Mouse (Mus musculus): ENCODE results near the gene Notch1. TPM values are rescaled to one million over a fixed set of nuclear protein-coding genes. Genes with fewer than 3 reads are reported as not detected.
A peak's percentile ranks its signal among the peaks of the same experiment; 100 is the strongest.

The Notch1 gene
- polyA plus RNA-seq, 1 experiment from 2014 or later: 48.2 TPM

DNA sequence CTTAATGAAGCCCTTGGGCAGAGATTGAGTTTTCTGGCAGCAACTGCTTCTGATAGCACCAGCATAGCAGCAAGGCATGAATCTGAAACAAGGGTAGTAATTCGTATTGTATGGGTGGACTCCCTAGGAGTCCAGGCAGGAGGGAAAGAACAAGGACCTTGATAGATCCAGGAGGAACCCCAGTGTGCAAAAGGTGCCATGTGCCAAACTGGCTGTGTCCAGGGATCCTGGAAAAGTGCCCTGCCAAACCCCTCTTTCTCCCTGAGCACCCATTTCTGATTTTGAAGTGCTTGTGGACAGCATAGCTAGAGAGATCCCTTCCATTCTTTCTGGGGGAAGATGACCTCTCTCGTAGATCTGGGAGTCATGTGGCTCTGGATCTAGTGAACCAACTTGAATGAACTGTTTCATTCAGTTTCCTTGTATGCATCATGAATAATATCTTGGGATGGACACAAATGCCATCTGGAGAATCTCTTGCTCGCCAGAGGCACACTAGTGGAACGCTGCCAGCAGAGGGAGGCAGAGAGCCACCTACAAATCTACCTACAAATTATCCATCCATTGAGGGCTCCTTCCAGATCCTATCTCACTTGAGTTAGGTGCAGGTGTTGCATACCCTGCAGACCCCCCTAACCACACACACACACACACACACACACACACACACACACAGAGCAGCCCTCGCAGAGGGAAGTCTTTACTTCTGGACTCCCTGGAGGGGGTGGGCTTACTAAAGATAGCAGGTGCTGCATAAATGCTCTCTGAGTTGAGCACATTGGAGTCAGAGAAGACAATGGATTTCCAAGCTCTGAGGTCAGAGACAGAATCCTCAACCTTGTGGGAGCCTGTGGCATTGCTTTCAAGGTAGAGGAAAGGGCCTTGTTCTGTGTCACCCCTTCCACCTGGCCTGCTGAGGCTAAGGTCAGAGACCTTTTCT lies 67.1 kb downstream of the Notch1 start:
- 0 out of 2 replicates have a peak overlapping the region, but pooled peaks have one; percentile 17 for H3K9ac ChIP-seq
- 23% methylated on average over 5 of the region's 5 CpGs for WGBS
- H3K9me3 ChIP-seq: no peaks in the 10 kb centered on the region
- no peaks in the 10 kb centered on the region for H3K27me3 ChIP-seq (replicated peaks)
- H3K36me3 ChIP-seq: 0 out of 2 replicates have a peak, but pooled peaks cover 3% of the 10 kb centered on the region
- no peak for ATAC-seq (ENCODE audit: low FRiP score, low read depth)
- H3K4me1 ChIP-seq: peaks cover 22% of the 10 kb centered on the region
- H3K4me2 ChIP-seq (replicated peaks): no peak overlapping the region
- no peak overlapping the region for H3K27ac ChIP-seq
- H3K4me3 ChIP-seq: no peak overlapping the region

DNA sequence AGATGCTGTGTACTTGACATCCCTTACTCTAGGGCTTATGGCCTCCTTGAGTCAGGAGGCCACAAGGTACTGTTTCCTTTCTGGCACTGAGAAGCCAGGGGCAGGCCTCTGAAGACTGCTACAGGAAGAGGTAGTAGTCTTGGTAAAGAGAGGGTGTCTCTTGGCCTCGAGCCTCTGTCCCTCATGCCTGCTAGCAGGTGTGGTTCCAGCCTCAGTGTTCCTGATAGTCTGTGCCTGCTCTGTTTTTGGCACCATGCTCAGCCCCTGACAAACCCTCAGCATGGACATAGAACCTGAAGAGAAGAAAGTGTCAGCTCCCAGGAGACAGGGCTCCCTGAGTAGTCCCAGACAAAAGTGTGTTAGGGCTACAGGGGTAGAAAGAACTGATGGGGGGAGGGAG lies 69.0 kb downstream of the Notch1 start:
- no peak for ATAC-seq (ENCODE audit: low FRiP score, low read depth)

DNA sequence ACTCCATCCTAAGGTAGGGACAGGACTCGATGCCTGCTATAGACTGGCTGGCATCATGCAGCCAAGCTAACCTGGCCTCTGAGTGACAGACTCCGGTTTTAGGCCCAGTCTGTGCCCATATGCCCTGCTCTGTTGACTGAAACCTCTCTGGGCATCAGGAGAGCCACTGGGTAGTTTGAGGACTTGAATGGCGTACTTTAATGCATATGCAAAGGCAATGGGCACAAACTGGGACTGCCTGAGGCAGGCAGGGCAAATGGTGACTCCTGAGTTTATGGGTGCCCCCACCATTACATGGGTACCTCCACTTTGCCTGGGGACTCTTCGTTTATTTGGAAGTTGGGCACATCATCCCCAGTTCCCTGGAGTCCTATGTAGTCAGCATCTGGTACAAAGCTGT lies 69.8 kb downstream of the Notch1 start:
- peaks cover 2% of the 10 kb centered on the region; the same call in 1 of the 2 replicates for H3K36me3 ChIP-seq
- 74% methylated on average over 4 of the region's 4 CpGs for WGBS
- peaks cover 35% of the 10 kb centered on the region for H3K4me1 ChIP-seq
- peak overlapping the region; percentile 36; the same call in 1 of the 2 replicates for H3K9ac ChIP-seq
- peak overlapping the region; percentile 93 for H3K4me2 ChIP-seq (replicated peaks)
- no peaks in the 10 kb centered on the region for H3K27me3 ChIP-seq (replicated peaks)
- H3K9me3 ChIP-seq: no peaks in the 10 kb centered on the region
- no peak overlapping the region for H3K27ac ChIP-seq
- ATAC-seq (ENCODE audit: low FRiP score, low read depth): no peak
- peak overlapping the region; percentile 82; the same call in 1 of the 2 replicates for H3K4me3 ChIP-seq

More for the DNA sequence above, 69.0 kb downstream of the Notch1 start:
- Histone ChIP-seq H3K4me1 (peaks cover 35% of the 10 kb centered on the region), H3K9me3 (no peaks in the 10 kb centered on the region), H3K9ac (no peak overlapping the region), H3K4me2 (replicated peaks) (0 out of 2 replicates have a peak overlapping the region, but pooled peaks have one; percentile 10), H3K36me3 (no peaks in the 10 kb centered on the region), H3K4me3 (no peak overlapping the region), H3K27me3 (replicated peaks) (no peaks in the 10 kb centered on the region), H3K27ac (no peak overlapping the region)
- 66% methylated on average over 1 of the region's 1 CpGs for WGBS

DNA sequence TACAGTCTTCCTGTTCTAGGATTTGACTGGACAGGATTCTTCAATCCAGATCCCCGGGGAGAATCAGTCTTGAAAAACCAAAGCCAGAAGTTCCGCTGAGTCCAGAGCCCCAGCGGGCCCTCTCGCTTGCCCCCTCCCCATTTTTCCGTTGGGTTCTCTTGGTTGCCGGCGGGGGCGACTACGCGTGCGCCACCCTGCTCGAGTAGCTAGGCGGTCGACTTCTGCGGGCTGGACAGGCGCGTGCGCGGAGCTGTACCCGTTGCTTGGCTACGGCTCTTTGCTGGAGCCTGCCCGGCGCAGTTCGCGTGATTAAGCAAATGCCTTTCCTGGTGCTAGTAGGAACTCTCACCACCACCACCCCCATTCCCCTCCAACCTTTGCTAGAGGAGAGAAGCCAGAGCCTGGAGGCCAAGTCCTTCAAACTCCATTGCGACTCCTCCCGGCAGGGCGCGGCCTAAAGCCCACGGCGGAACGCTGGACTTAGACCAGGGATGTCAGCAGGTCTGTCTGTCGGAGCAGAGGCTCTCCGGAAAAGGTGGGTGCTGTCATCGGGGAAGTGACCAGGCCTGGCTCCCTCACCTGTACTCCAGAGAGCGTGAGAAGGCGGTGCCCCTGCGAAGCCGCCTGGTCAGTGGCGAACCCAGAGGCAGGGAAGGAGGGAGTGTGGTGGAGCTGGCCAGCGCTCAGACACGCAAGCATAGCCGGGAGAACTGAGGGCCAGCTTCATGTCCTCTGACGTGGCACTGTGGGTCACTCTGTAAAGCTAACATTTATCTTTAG lies 70.6 kb downstream of the Notch1 start:
- Histone ChIP-seq H3K4me2 (replicated peaks) (peak overlapping the region; percentile 93), H3K4me3 (peak overlapping the region; percentile 82), H3K27me3 (replicated peaks) (no peaks in the 10 kb centered on the region), H3K27ac (peak overlapping the region; percentile 57), H3K9ac (peak overlapping the region; percentile 72), H3K4me1 (peaks cover 35% of the 10 kb centered on the region), H3K9me3 (no peaks in the 10 kb centered on the region), H3K36me3 (peaks cover 10% of the 10 kb centered on the region)
- under 1% methylated on average over 44 of the region's 44 CpGs for WGBS
- ATAC-seq (ENCODE audit: low FRiP score, low read depth): peak; percentile 91

DNA sequence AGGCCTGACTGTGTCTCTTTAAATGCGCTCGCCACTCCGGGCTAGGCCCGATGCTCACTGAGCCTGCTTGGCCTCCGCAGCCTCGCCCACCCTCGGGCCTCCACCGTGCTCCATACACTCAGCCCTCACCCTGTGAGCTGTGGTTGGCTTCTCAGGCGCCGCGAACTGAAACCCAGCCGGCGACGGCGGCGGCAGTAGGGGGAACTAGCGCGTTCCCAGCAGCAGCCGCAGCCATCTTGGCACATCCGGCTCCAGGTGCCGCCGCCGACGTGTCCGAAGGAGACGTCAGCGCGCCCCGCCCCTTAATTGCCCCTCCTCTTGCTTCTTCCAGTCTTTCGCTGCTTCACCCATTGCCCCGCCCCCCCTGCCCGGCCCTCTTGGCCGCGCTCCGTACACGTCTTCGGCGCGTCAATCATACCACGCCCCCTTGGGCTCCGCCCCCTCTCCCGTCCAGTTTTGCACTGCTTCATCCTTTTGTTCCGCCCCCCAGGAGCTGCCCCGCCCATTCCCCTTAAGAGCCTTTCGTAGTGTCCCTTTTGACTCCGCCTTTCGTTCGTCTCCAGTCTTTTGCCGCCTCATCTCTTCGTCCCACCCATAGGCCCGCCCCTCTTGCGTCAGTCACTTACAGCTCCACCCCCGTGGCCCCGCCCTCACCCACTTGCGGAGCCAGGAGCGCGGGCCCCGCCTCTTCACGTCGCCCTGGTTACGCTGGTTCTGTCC lies 71.4 kb downstream of the Notch1 start, which contains the start of gene Sec16a:
Gene Sec16a (minus strand): TSS at position 271 of the 720 bp plus-strand sequence.
- Histone ChIP-seq H3K4me3 (peak within 1 kb of the TSS; percentile 82), H3K27me3 (replicated peaks) (no peaks in the 10 kb centered on the region), H3K4me2 (replicated peaks) (peak within 1 kb of the TSS; percentile 93), H3K4me1 (peaks cover 35% of the 10 kb centered on the region), H3K9ac (peak within 1 kb of the TSS; percentile 83), H3K36me3 (peaks cover 18% of the 10 kb centered on the region), H3K27ac (peak within 1 kb of the TSS; percentile 86), H3K9me3 (no peaks in the 10 kb centered on the region)
- under 1% methylated on average over 60 of the region's 61 CpGs for WGBS
- peak; percentile 92 for ATAC-seq (ENCODE audit: low FRiP score, low read depth)

DNA sequence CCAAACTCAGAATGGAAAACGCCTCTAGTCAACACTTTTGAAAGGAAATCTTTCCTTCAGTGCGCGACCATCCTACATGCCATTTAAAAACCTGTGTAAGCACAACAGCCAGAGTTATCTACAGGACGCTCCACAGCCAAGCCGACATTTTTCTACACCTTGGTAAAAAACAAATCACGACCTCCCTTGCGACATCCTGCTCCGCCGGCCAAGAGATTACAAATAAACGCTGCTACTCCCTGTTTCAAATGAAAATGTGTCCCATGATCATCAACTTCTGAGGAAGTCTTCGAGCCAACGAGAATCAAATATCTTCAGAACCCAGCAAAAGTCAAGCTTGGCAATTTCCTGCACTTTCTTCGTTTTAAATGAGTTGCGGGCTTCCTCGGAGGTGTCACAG lies 72.1 kb downstream of the Notch1 start:
- 5% methylated on average over 15 of the region's 15 CpGs for WGBS
- H3K9me3 ChIP-seq: no peaks in the 10 kb centered on the region
- peaks cover 25% of the 10 kb centered on the region for H3K36me3 ChIP-seq
- peak overlapping the region; percentile 83 for H3K9ac ChIP-seq
- no peaks in the 10 kb centered on the region for H3K27me3 ChIP-seq (replicated peaks)
- H3K4me1 ChIP-seq: peaks cover 30% of the 10 kb centered on the region
- H3K4me2 ChIP-seq (replicated peaks): peak overlapping the region; percentile 62
- H3K4me3 ChIP-seq: peak overlapping the region; percentile 82
- H3K27ac ChIP-seq: 0 out of 2 replicates have a peak overlapping the region, but pooled peaks have one; percentile 86
- ATAC-seq (ENCODE audit: low FRiP score, low read depth): no peak

DNA sequence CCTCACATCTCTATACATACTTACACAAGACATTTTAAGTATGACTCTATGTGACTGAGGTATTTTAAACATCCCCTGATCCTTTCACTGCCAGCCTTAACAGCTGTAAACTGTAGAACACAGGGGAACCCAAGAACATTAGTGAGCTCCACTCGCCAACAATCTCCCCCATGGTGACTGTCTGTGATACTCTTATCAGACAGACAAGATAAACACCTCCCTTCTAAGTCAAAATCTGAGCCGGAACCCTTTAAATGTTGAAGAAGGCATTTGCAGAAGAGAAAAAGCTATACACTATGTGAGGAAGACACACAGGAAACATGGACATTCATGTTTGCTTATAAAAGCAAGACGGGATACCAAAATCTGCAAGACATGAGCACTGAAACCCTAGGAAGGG lies 72.6 kb downstream of the Notch1 start:
- no peak for ATAC-seq (ENCODE audit: low FRiP score, low read depth)
- Histone ChIP-seq H3K36me3 (peaks cover 30% of the 10 kb centered on the region), H3K4me1 (peaks cover 30% of the 10 kb centered on the region), H3K27me3 (replicated peaks) (no peaks in the 10 kb centered on the region), H3K4me2 (replicated peaks) (peak overlapping the region; percentile 62), H3K9me3 (no peaks in the 10 kb centered on the region), H3K4me3 (peak overlapping the region; percentile 82), H3K27ac (no peak overlapping the region), H3K9ac (peak overlapping the region; percentile 83)
- 65% methylated on average over 3 of the region's 3 CpGs for WGBS

DNA sequence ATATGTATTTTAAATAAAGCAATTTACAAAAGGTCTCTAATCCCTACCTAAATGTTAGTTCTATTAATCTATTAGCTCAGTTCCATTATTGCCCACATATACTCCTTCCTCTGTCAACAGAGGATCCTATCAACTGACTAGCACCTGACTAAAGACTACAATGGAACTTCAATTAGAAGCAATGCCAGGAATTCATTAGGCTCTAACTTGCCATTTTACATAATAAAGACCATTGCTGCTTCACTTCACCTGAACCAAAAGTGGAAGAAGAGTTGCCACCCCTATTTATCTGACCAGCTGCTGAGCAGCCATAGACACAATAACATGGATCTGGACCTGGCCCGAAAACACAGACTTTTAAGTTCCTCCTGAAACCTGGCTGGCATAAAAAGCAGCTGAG lies 73.6 kb downstream of the Notch1 start:
- WGBS: 74% methylated on average over 1 of the region's 1 CpGs

DNA sequence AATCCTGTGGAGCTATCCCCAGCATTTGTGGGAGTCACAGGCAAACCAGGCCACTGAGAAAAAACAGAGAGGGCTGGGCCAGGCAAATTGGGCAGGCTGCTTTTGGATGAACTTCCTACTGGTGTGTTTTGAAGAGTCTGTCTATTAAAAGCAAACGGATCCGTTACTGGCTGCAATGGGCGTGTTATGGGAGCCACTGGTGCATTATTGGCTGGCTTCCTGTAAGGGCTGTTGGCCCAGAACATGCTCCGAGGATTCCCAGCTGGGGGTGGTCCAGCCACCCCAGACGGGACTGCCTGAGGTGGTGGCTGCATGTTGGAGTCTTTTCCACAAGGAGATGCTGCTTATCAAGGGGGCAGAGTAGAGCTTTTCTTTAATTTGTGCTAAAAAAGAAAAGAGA lies 74.8 kb downstream of the Notch1 start:
- Histone ChIP-seq H3K27me3 (replicated peaks) (no peaks in the 10 kb centered on the region), H3K9ac (no peak overlapping the region), H3K9me3 (no peaks in the 10 kb centered on the region), H3K27ac (no peak overlapping the region), H3K36me3 (peaks cover 49% of the 10 kb centered on the region), H3K4me1 (peaks cover 26% of the 10 kb centered on the region), H3K4me3 (no peak overlapping the region), H3K4me2 (replicated peaks) (no peak overlapping the region)
- WGBS: 84% methylated on average over 5 of the region's 5 CpGs
- ATAC-seq (ENCODE audit: low FRiP score, low read depth): no peak

More for the DNA sequence above, 73.6 kb downstream of the Notch1 start:
- Histone ChIP-seq H3K4me1 (peaks cover 36% of the 10 kb centered on the region), H3K27me3 (replicated peaks) (no peaks in the 10 kb centered on the region), H3K4me2 (replicated peaks) (0 out of 2 replicates have a peak overlapping the region, but pooled peaks have one; percentile 62), H3K36me3 (peaks cover 41% of the 10 kb centered on the region), H3K9me3 (no peaks in the 10 kb centered on the region), H3K27ac (no peak overlapping the region), H3K4me3 (no peak overlapping the region), H3K9ac (no peak overlapping the region)
- ATAC-seq (ENCODE audit: low FRiP score, low read depth): no peak

DNA sequence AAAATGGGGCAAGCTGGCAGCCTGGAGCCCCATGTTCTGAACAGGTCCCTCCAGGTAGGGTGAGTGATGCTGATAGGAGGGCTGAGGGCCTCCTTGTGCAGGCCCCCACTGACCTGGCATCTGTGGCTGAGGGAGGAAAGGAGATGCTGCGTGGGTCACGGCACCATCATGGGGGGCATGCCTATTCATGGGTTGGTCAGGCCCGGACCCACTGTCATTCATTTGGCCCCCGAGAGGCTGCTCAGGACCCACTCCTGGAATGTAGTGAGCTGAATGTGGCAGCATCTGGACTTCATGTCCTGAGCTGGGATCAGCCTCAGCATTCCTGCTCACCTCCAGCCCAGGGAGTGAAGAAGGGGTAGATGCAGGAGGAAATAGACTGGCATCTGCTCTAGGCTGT lies 75.2 kb downstream of the Notch1 start:
- H3K36me3 ChIP-seq: peaks cover 49% of the 10 kb centered on the region
- H3K27me3 ChIP-seq (replicated peaks): no peaks in the 10 kb centered on the region
- no peak overlapping the region for H3K4me2 ChIP-seq (replicated peaks)
- no peak for ATAC-seq (ENCODE audit: low FRiP score, low read depth)
- H3K9me3 ChIP-seq: no peaks in the 10 kb centered on the region
- no peak overlapping the region for H3K9ac ChIP-seq
- 97% methylated on average over 4 of the region's 4 CpGs for WGBS
- peaks cover 22% of the 10 kb centered on the region for H3K4me1 ChIP-seq
- H3K27ac ChIP-seq: no peak overlapping the region
- no peak overlapping the region for H3K4me3 ChIP-seq

DNA sequence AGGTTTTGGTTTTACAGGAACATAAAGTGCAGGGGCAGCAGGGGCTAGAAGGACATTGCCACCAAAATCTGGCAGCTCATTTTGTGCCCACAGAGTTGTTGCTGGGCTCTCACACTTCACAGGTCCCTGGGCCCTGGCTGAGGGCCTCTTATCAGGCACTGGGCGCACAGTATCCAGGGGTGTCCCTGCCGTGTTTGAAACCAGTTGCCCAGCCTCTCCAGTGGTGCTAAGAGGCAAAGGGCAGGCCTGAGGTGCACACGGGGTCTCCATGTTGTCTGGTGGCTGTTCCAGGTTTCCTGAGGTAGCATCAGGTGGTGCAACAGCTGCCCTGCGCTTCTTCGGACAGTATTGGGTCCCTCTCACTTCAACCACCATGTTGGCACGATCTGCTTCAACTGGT lies 76.8 kb downstream of the Notch1 start:
- H3K4me1 ChIP-seq: peaks cover 18% of the 10 kb centered on the region
- H3K9me3 ChIP-seq: no peaks in the 10 kb centered on the region
- no peak for ATAC-seq (ENCODE audit: low FRiP score, low read depth)
- H3K27me3 ChIP-seq (replicated peaks): no peaks in the 10 kb centered on the region
- H3K4me2 ChIP-seq (replicated peaks): no peak overlapping the region
- H3K36me3 ChIP-seq: peaks cover 64% of the 10 kb centered on the region
- no peak overlapping the region for H3K9ac ChIP-seq
- WGBS: 94% methylated on average over 6 of the region's 6 CpGs
- H3K27ac ChIP-seq: no peak overlapping the region
- no peak overlapping the region for H3K4me3 ChIP-seq

Data from neural tube, embryonic 12.5 days (tissue).